Mouse (Mus musculus) embryo, embryonic 11 days (tissue): ENCODE data around the gene Ptprf.

Experiments used
- DNase-seq: peaks from one replicate; pipeline ENCODE4 v3.0.0-alpha.2; 2015

Gene Ptprf

DNA sequence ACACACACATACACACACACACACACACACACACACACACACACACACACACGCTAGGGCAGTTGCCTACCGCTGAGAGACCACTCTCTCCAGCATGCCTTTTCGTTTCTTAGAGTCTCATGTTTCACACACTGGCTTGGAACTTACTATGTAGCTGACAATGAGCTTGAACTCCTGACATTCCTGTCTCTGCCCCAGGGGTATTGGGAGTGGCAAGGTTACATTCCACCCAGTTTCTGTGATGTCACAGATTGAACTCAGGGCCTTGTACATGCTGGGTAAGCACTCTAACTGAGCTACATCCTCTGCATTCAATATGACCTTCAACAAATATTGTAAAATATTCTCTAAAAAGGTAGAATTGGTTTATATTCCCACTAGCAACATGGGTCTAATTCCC, 92.6 kb downstream of the Ptprf start:
- peak; percentile 21 for DNase-seq

DNA sequence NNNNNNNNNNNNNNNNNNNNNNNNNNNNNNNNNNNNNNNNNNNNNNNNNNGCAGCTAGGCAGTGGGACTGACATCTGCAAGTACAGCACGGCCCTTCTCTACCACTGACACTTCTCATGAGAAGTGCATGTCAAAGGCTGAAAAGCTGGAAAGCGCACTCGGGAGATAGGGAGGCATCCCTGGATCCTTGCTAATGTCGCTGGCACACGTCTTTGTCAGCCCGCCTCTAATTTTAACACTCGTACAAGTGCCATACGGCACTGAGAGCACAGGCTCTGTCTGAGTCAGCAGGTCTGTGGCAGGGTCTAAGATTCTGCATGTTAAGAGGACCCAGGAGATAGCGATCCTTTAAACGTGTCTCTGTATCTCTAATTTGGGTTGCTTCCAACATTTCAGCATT, 95.0 kb downstream of the Ptprf start:
- DNase-seq = no peak

- DNase-seq = no peak
Observed at GRCm38 (mm10) chr4:118180301-118181080, 110.7 kb downstream of the Ptprf start.

GRCm38 (mm10) chr4:118179467-118180300, 111.5 kb downstream of the Ptprf start, which contains the start of gene Kdm4a:
Kdm4a (minus strand) TSS chr4:118180043.
- peak; percentile 99 for DNase-seq

GRCm38 (mm10) chr4:118178952-118179466, 112.2 kb downstream of the Ptprf start:
- no peak for DNase-seq

DNA sequence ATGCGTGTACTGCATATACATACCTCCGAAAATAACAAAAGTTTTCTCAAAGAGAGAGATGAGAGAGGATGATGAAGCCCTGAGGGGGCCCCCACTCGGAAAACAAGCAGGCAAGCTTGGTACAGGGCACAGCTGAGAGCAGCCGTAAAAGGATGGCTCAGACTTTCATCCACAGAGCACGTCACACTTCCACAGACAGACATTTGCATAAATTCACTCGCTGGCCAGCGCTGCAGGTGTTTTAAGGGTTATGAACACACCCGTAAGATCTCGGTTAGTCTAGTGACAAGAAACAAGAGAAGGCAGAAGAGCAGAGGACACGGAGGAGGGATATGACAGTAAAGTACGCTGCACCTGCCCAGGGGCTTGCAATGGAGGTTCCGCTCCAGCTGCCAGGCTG, 118.7 kb downstream of the Ptprf start:
- no peak for DNase-seq

DNA sequence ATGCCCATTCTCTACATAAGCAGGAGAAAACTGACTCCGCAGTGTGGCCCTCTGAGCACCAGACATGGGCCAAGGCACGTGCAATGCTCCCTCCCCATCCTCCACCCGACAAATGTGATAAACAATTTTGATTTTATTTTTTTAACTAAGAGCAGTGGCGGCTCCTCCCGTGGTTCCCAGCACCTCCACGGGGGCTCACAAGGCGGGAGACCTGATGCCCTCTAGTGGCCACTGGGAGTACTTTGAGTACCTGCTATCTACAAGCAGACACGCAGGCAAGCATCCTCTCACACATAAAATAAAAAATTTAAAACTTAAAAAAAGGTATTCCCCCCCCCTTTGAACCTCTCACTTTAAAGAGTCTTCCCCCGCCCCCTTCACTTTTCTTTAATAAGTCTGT, 120.2 kb downstream of the Ptprf start:
- peak; percentile 54 for DNase-seq

GRCm38 (mm10) chr4:118162123-118162522, 129.1 kb downstream of the Ptprf start:
- no peak for DNase-seq
